Mouse (Mus musculus): ENCODE results near the gene Ccnj. TPM values are rescaled to one million over a fixed set of nuclear protein-coding genes. Genes with fewer than 3 reads are reported as not detected.

Ccnj gene
- 1 to 10 TPM; 2.9 to 3.8 TPM for total RNA-seq (2021)
- long read RNA-seq, experiment 1, partial matches to known transcripts, result 0 of 2 reads
- long read RNA-seq, experiment 1, other reads (novel, unspliced or antisense), result 2 of 2 reads
- long read RNA-seq, experiment 2, result 0 reads

DNA sequence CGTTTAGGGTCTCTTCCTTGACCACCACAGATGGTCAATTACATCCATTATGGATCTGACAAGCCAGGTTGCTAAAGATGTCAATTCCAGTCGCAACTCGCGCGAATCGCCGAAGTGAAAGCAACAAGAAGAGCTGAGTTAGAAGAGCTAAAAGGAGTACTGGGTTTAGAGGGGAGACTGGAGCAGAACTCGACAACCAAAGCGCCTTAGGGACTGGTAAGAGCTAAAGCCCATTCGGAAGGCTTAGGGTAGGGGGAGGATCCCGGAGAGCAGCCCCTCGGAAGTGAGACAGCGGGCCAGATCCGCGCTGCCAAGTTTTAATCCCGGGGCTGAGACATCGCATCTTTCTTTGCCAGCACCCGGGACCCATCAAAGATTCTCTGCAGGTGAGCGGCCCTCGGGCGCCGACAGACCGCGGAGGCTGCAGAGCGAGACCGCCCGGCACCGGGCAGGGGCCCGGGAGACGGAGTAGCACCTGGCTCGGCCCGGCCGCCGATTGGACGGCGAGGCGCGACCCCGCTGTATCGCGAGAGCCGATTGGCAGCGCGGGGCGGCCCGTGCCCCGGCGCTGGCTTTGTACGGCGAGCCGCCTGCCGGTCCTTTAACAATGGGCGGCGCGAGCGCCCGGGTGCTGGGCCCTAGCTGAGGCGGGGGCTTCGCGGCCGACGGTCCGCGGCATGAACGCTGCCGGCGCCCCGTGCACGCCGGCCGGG, at the start of gene Ccnj:
TSS of gene Ccnj (plus strand) at position 577 of the 713 bp plus-strand sequence.
- peak; percentile 29; the same call in 1 of the 2 replicates for TF ChIP-seq CTCF (IDR thresholded peaks at IDR 0.05)
- peak; percentile 97 for DNase-seq
- Histone ChIP-seq H3K4me3 (peak within 1 kb of the TSS; percentile 97), H3K27ac (peak within 1 kb of the TSS; percentile 86)
- intact Hi-C loops (cut with DNase I), result loop anchor here (5.0 kb wide), 1 partner anchor 219 kb away; the partner anchor contains the start of genes Entpd1 and Tctn3

DNA sequence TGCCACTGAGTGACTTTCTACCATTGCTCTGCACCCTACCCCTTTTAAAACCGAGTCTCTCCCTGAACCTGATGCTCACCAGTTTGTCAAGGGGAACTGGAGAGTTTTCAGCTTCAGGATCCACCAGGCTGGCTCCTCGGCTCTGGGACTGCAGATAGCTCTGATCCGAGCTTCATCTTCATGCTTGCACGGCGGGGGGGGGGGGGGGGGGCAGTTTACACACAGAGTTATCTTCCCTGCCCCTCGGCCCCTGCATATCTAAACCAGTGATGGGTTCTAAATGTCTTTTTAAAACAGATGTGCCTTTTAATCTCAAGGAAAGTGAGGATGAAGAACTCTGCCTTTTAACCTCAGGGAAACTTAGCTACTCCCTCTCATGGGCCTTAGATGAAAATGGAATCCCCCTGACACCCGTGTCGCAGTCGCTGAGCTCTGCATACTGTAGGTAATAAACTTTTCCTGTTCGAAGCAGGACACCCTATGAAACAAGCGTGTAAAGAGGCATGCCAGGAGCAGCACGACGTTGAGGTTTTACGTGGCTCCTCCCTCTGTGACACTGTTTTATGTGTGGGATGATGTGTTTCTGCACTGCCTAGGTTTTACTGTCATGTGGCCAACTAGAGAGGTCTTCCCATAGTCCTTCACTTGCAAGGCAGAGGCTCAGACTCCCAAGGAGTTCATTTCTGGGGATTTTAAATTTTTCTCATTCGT, 42.9 kb upstream of the Ccnj start:
- TF ChIP-seq CTCF (IDR thresholded peaks at IDR 0.05), result no peak
- Histone ChIP-seq H3K27ac (no peak overlapping the region), H3K4me3 (no peak overlapping the region)
- intact Hi-C loops (cut with DNase I), result no loop called here
- no peak for DNase-seq

DNA sequence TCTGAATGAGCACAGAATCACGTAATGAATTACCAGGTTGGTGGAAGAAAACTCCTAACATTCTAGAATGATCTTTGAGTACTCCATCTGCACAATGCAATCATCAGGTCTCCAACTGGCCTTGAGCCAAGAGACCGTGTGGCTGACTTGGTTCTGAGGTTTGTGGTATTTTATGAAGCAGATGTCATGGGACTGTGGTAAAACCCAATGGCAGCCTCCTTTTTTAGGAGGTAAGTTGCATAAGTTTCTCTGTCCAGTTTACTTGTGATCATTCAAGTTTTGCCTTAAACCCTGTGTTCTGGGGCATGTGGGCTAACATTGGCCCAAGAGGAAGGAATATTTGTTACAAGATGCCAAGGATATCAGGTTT, 42.4 kb upstream of the Ccnj start:
- TF ChIP-seq CTCF (IDR thresholded peaks at IDR 0.05), result no peak
- no peak for DNase-seq
- intact Hi-C loops (cut with DNase I), result no loop called here
- no peak overlapping the region for H3K4me3 ChIP-seq
- H3K27ac ChIP-seq, result no peak overlapping the region

DNA sequence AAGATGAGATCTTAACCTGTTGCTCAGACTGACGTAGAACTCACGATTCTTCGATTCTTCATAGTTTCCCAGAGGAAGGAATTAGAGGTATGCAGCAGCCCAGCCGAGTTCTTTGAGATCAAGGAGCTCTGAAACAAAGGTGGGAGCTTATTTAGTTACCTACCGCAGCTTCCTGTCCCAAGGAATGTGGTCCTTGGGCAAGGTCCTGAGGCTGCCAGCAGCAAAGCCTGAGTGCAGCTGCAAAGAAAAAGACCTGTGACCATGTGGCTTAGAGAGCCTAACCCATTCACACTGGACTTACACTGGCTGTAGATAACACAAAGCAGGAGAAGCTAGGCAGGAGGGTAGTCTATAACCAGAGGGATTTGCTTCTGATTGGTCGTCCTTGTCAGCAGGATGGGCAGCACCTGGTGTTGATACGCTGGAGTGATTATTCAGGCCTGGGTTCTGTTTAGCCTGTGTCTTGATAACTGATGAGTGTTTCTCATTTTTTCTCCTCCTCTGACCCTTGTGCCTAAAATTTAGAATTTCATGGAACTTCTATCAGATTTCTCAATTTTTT, 25.8 kb upstream of the Ccnj start:
- intact Hi-C loops (cut with DNase I), result no loop called here
- H3K4me3 ChIP-seq, result no peak overlapping the region
- no peak overlapping the region for H3K27ac ChIP-seq
- DNase-seq, result no peak
- no peak for TF ChIP-seq CTCF (IDR thresholded peaks at IDR 0.05)

DNA sequence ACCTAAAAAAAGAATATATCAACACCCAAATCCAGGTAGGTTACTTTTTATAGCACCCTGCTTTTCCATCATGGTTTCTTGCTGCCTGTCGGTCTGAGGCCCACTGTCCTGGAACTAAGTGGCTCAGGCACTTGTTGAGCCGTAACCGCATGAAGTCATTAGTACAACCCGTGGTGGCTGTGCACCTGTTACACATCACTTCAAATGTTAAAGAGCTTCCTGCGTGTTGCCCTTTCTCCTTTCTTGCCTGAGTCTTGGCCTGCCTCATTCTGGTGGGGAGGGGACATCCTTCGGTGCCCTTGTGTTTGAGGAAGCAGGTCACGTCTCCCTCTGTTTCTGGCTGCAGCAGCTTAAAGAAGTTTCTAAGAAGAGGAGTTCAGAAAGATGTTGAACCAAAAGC, 21.2 kb upstream of the Ccnj start:
- no peak overlapping the region for H3K27ac ChIP-seq
- intact Hi-C loops (cut with DNase I), result no loop called here
- no peak for DNase-seq
- no peak overlapping the region for H3K4me3 ChIP-seq
- no peak for TF ChIP-seq CTCF (IDR thresholded peaks at IDR 0.05)

DNA sequence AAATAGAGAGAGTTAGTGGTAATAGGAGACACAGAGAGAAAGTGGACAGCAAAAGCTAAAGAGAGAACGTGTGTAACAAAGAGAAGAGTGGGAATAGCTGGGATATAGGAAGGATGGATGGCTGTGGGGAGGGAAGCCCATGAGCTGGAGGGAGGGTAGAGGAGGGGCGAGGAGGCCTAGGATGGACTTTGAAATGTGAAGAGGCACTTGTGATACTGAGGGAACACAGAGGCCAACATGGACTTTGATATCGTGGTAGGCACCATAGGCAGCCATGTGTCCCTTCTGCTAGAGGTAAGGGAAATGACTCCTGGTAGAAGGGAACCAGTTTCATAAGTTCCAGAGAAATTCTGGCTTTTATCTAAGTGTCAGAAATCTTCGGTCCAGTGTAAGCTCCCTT, 19.2 kb upstream of the Ccnj start:
- Histone ChIP-seq H3K4me3 (no peak overlapping the region), H3K27ac (no peak overlapping the region)
- intact Hi-C loops (cut with DNase I), result no loop called here
- DNase-seq, result no peak
- TF ChIP-seq CTCF (IDR thresholded peaks at IDR 0.05), result no peak

DNA sequence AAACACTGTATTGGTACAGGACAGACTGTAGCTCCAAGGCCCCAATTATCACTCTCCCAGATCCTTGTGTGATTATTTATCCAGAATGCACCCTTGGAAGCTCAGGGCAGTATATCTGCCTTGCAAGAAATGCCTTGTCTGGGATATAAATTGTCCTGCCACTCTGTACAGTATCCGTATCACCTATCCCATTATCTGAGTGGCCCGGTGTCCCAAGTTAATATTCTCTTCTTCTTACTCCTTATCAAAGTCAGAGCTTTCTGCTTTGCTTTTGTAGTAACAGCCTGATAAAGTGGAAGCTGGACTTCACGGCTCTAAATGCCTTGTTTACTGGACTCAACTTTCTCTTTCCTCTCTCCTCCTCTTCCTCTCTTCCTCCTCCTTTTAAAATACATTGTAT, 18.3 kb upstream of the Ccnj start:
- H3K4me3 ChIP-seq, result no peak overlapping the region
- no peak for DNase-seq
- intact Hi-C loops (cut with DNase I), result no loop called here
- no peak for TF ChIP-seq CTCF (IDR thresholded peaks at IDR 0.05)
- H3K27ac ChIP-seq, result no peak overlapping the region

DNA sequence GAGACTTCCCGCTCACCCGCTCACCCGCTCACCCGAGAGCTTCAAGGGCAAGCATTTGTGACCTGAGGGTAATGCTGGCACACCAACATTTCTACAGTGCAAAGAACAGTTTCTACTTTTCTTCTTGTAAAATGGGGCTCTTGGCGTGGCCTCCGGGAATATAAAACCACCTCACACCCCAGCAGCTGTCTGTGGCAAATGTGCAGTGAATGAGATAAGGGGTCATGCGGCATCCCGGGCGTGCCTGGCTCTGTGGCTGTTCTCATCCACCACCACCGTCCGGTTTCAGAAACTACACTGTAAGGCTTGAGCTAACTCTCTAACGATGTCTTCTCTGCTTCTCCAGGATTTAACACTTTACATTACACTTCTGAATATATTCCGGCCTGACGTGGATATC, 17.7 kb upstream of the Ccnj start:
- no peak overlapping the region for H3K4me3 ChIP-seq
- H3K27ac ChIP-seq, result no peak overlapping the region
- intact Hi-C loops (cut with DNase I), result no loop called here
- no peak for DNase-seq
- TF ChIP-seq CTCF (IDR thresholded peaks at IDR 0.05), result no peak

DNA sequence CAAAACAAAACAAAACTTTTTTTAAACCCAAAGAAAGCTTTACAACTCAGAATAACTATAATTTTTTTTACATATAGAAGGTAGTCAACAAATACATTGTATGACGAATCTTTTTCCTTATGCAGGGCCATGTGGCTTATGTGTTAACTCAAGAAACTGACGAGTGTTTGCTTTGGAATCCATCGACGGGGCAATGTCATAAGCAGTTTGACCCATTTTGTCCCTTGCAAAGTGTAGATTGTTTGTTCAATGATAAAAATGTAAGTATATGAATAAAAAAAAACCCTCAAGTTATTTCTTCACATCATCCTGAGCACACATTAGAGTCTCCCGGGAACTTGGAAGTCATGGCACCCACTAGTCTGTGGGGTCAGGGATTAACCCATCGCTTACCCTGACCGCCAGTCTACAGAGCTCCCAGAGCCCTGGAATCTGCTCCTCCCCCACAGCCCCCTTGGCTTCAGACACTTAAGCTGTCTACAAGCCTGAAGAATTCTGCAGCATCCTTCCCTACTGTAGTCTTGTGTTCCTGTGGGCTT, 15.4 kb upstream of the Ccnj start:
- no peak for DNase-seq
- Histone ChIP-seq H3K27ac (no peak overlapping the region), H3K4me3 (no peak overlapping the region)
- no peak for TF ChIP-seq CTCF (IDR thresholded peaks at IDR 0.05)
- intact Hi-C loops (cut with DNase I), result no loop called here

DNA sequence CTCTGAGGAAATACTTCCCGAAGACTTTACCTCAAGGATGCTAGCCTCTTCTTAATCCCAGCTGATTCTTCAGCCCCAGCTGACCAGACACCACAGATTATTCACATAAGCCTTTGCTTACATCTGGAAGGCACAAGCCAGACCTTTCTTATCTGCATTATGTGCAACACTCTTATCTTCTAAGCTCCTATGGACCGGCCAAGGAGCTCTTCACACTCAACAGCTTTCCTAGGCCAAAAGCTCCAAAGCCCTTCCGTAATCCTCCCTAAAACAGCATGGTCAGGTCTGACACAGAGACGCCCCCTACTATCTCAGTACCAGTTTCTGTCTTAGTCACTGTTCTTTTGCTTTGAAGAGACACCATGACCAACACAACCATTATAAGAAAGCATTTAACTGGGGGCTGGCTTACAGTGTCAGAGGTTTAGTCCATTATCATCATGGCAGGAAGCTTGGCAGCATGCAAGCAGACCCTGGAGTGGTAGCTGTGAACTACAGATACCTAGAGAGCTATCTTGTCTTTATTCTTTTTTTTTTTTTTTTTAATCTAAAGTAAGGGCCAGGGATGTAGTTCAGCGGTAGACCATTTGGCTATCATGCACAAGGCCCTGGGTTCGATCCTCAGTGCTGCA, 13.1 kb upstream of the Ccnj start:
- intact Hi-C loops (cut with DNase I), result no loop called here
- DNase-seq, result no peak
- Histone ChIP-seq H3K27ac (no peak overlapping the region), H3K4me3 (no peak overlapping the region)
- TF ChIP-seq CTCF (IDR thresholded peaks at IDR 0.05), result no peak

DNA sequence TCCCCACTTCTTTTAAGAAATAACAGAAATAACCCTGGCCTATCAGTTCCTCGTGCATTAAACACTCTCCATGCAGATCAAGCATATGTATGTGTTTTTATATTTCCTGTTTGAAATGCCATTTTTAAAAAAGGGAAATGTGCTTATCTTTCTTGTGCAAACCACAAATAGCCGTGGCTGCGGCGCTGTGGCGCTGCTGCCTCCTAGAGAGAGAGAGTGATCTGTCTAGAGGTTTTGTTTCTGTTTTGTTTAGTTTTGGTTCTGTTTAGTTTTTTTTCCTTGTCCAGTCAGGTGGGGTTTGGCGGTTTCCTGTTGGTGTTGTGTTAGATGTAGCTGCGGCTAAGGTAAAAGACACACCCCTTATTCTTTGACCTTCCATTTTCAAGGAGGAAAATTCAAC, 12.3 kb upstream of the Ccnj start:
- Histone ChIP-seq H3K27ac (no peak overlapping the region), H3K4me3 (no peak overlapping the region)
- DNase-seq, result no peak
- no peak for TF ChIP-seq CTCF (IDR thresholded peaks at IDR 0.05)
- intact Hi-C loops (cut with DNase I), result no loop called here

DNA sequence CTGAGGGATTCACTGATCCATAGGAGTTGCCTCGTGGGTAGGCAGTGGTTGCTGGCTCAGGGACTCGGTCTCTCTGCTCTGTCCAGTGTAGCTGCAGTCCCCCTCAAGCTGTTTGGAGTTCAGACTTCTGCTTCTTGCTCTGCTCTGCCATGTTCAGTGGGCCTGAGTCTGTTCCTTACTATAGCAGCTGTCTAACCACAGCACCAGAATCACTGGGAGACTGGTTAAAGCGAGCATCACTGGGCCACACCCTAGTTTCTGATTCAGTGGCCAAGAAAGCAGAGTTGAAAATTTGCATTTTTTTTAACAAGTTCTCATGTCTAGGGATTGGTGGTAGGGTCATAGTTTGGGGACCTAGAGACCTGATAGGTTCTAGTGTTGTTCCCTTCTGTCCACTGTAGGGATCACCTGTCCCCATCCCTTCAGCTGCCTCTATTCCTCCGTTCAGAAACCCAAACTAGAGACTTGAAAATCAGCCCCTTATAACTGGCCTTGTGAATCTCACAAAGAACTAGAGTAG, 9.7 kb upstream of the Ccnj start:
- no peak for TF ChIP-seq CTCF (IDR thresholded peaks at IDR 0.05)
- H3K27ac ChIP-seq, result no peak overlapping the region
- no peak overlapping the region for H3K4me3 ChIP-seq
- intact Hi-C loops (cut with DNase I), result no loop called here
- no peak for DNase-seq
